ENCODE assay signal across 15 mouse cellular contexts in genomic region chr12:111827556-111827955, GRCm38 (mm10).
"Had no signal": no experiment of that assay in that cellular context is flagged by ENCODE, and none has a peak within 500 bp of the region (broad histone marks: within the 10 kb centered on the region; RNA-seq: fewer than 3 reads in every experiment).

No protein-coding gene starts in this region.

- H3K27ac ChIP-seq: midbrain, embryonic 10.5 days; midbrain, embryonic 12.5 days; neural tube, embryonic 12.5 days; stomach, embryonic 15.5 days; stomach, postnatal 0 days had no signal

- H3K4me2 ChIP-seq: lung, embryonic 14.5 days; midbrain, embryonic 12.5 days; neural tube, embryonic 12.5 days; stomach, embryonic 15.5 days had no signal

- H3K4me1 ChIP-seq: neural tube, embryonic 12.5 days; stomach, embryonic 15.5 days had no signal

- DNase-seq: lung, adult 18-20 months; lung, embryonic 14.5 days; lung, postnatal 10 days; lung, postnatal 4 days; midbrain, embryonic 14.5 days; right cerebral cortex, postnatal 25 days; thymus, adult 2 months; thymus, postnatal 25 days; thymus, postnatal 4 days had no signal

- H3K9me3 ChIP-seq: midbrain, embryonic 10.5 days; midbrain, embryonic 12.5 days; neural tube, embryonic 12.5 days; stomach, embryonic 15.5 days had no signal

- H3K4me3 ChIP-seq: midbrain, embryonic 10.5 days; midbrain, embryonic 12.5 days; neural tube, embryonic 12.5 days; stomach, embryonic 15.5 days had no signal

- ATAC-seq: midbrain, embryonic 16.5 days had no signal

- H3K9ac ChIP-seq: lung, embryonic 14.5 days; midbrain, embryonic 12.5 days; neural tube, embryonic 12.5 days; stomach, embryonic 15.5 days had no signal

- H3K27me3 ChIP-seq: midbrain, embryonic 12.5 days; neural tube, embryonic 12.5 days; stomach, embryonic 15.5 days had no signal
